Mouse (Mus musculus): ENCODE measurements around the gene Pus7l. TPM values are rescaled to one million over a fixed set of nuclear protein-coding genes. Genes with fewer than 3 reads are reported as not detected.
"Not testable (repeated sequence)": the region's sequence is repeated elsewhere in the genome, so short reads cannot be mapped to it uniquely, and the experiment has no call there.

Gene Pus7l
- polyA plus RNA-seq, 1 experiment from 2014 or later, result 3.2 TPM

GRCm38 (mm10) chr15:94517913-94518491 is 25.3 kb downstream of the Pus7l start:
- 66% methylated on average over 16 of the region's 16 CpGs for WGBS
- Histone ChIP-seq H3K36me3 (ENCODE audit: insufficient read depth, low read length) (no peaks in the 10 kb centered on the region), H3K4me2 (replicated peaks; ENCODE audit: low read depth, low read length) (no peak overlapping the region), H3K9me3 (ENCODE audit: low read length) (no peaks in the 10 kb centered on the region), H3K4me1 (ENCODE audit: insufficient read depth, low read depth, low read length) (no peaks in the 10 kb centered on the region), H3K9ac (replicated peaks; ENCODE audit: low read depth) (no peak overlapping the region), H3K4me3 (ENCODE audit: low read depth, low read length) (no peak overlapping the region), H3K27ac (ENCODE audit: low read length) (no peak overlapping the region), H3K27me3 (replicated peaks; ENCODE audit: insufficient read depth, low read length) (no peaks in the 10 kb centered on the region)
- ATAC-seq (no peak), DNase-seq (ENCODE audit: low spot score) (no peak)
- TF ChIP-seq EP300 (IDR thresholded peaks at IDR 0.05) (no peak), CTCF (IDR thresholded peaks at IDR 0.05) (no peak)

GRCm38 (mm10) chr15:94503451-94504215 is 39.7 kb downstream of the Pus7l start:
- 70% methylated on average over 12 of the region's 12 CpGs for WGBS
- no peak for TF ChIP-seq EP300 (IDR thresholded peaks at IDR 0.05)
- no peak for TF ChIP-seq CTCF (IDR thresholded peaks at IDR 0.05)
- H3K27ac ChIP-seq (ENCODE audit: low read length), result no peak overlapping the region
- no peak for DNase-seq (ENCODE audit: low spot score)
- no peaks in the 10 kb centered on the region for H3K36me3 ChIP-seq (ENCODE audit: insufficient read depth, low read length)
- no peaks in the 10 kb centered on the region for H3K4me1 ChIP-seq (ENCODE audit: insufficient read depth, low read depth, low read length)
- no peak overlapping the region for H3K4me3 ChIP-seq (ENCODE audit: low read depth, low read length)
- no peaks in the 10 kb centered on the region for H3K9me3 ChIP-seq (ENCODE audit: low read length)
- H3K4me2 ChIP-seq (replicated peaks; ENCODE audit: low read depth, low read length), result no peak overlapping the region
- H3K27me3 ChIP-seq (replicated peaks; ENCODE audit: insufficient read depth, low read length), result no peaks in the 10 kb centered on the region
- ATAC-seq, result no peak
- H3K9ac ChIP-seq (replicated peaks; ENCODE audit: low read depth), result no peak overlapping the region

- WGBS, result 52% methylated on average over 1 of the region's 1 CpGs
- Histone ChIP-seq H3K9ac (replicated peaks; ENCODE audit: low read depth) (no peak overlapping the region), H3K36me3 (ENCODE audit: insufficient read depth, low read length) (no peaks in the 10 kb centered on the region), H3K4me3 (ENCODE audit: low read depth, low read length) (no peak overlapping the region), H3K4me1 (ENCODE audit: insufficient read depth, low read depth, low read length) (no peaks in the 10 kb centered on the region), H3K9me3 (ENCODE audit: low read length) (no peaks in the 10 kb centered on the region), H3K4me2 (replicated peaks; ENCODE audit: low read depth, low read length) (no peak overlapping the region), H3K27ac (ENCODE audit: low read length) (no peak overlapping the region), H3K27me3 (replicated peaks; ENCODE audit: insufficient read depth, low read length) (no peaks in the 10 kb centered on the region)
- TF ChIP-seq CTCF (IDR thresholded peaks at IDR 0.05) (no peak), EP300 (IDR thresholded peaks at IDR 0.05) (no peak)
- ATAC-seq, result no peak
- DNase-seq (ENCODE audit: low spot score), result no peak
Observed at GRCm38 (mm10) chr15:94499260-94499659, 44.1 kb downstream of the Pus7l start.

GRCm38 (mm10) chr15:94495936-94496335 is 47.4 kb downstream of the Pus7l start:
- H3K4me3 ChIP-seq (ENCODE audit: low read depth, low read length), result no peak overlapping the region
- H3K27ac ChIP-seq (ENCODE audit: low read length), result no peak overlapping the region
- H3K9ac ChIP-seq (replicated peaks; ENCODE audit: low read depth), result no peak overlapping the region
- H3K27me3 ChIP-seq (replicated peaks; ENCODE audit: insufficient read depth, low read length), result no peaks in the 10 kb centered on the region
- no peaks in the 10 kb centered on the region for H3K4me1 ChIP-seq (ENCODE audit: insufficient read depth, low read depth, low read length)
- WGBS, result 70% methylated on average over 10 of the region's 10 CpGs
- no peaks in the 10 kb centered on the region for H3K36me3 ChIP-seq (ENCODE audit: insufficient read depth, low read length)
- H3K4me2 ChIP-seq (replicated peaks; ENCODE audit: low read depth, low read length), result no peak overlapping the region
- DNase-seq (ENCODE audit: low spot score), result no peak
- H3K9me3 ChIP-seq (ENCODE audit: low read length), result no peaks in the 10 kb centered on the region
- no peak for ATAC-seq
- TF ChIP-seq CTCF (IDR thresholded peaks at IDR 0.05) (no peak), EP300 (IDR thresholded peaks at IDR 0.05) (no peak)

GRCm38 (mm10) chr15:94494445-94494844 is 48.9 kb downstream of the Pus7l start:
- no peak overlapping the region for H3K27ac ChIP-seq (ENCODE audit: low read length)
- ATAC-seq (no peak), DNase-seq (ENCODE audit: low spot score) (no peak)
- H3K4me1 ChIP-seq (ENCODE audit: insufficient read depth, low read depth, low read length), result no peaks in the 10 kb centered on the region
- no peak overlapping the region for H3K4me2 ChIP-seq (replicated peaks; ENCODE audit: low read depth, low read length)
- TF ChIP-seq CTCF (IDR thresholded peaks at IDR 0.05) (no peak), EP300 (IDR thresholded peaks at IDR 0.05) (no peak)
- no peaks in the 10 kb centered on the region for H3K36me3 ChIP-seq (ENCODE audit: insufficient read depth, low read length)
- no peak overlapping the region for H3K9ac ChIP-seq (replicated peaks; ENCODE audit: low read depth)
- no peak overlapping the region for H3K4me3 ChIP-seq (ENCODE audit: low read depth, low read length)
- no peaks in the 10 kb centered on the region for H3K9me3 ChIP-seq (ENCODE audit: low read length)
- no peaks in the 10 kb centered on the region for H3K27me3 ChIP-seq (replicated peaks; ENCODE audit: insufficient read depth, low read length)
- 93% methylated on average over 1 of the region's 1 CpGs for WGBS

GRCm38 (mm10) chr15:94489433-94489832 is 53.9 kb downstream of the Pus7l start:
- no peaks in the 10 kb centered on the region for H3K4me1 ChIP-seq (ENCODE audit: insufficient read depth, low read depth, low read length)
- no peaks in the 10 kb centered on the region for H3K36me3 ChIP-seq (ENCODE audit: insufficient read depth, low read length)
- no peak overlapping the region for H3K4me2 ChIP-seq (replicated peaks; ENCODE audit: low read depth, low read length)
- TF ChIP-seq CTCF (IDR thresholded peaks at IDR 0.05) (no peak), EP300 (IDR thresholded peaks at IDR 0.05) (no peak)
- WGBS, result 72% methylated on average over 2 of the region's 2 CpGs
- DNase-seq (ENCODE audit: low spot score) (no peak), ATAC-seq (no peak)
- no peak overlapping the region for H3K4me3 ChIP-seq (ENCODE audit: low read depth, low read length)
- no peak overlapping the region for H3K27ac ChIP-seq (ENCODE audit: low read length)
- H3K9me3 ChIP-seq (ENCODE audit: low read length), result no peaks in the 10 kb centered on the region
- H3K9ac ChIP-seq (replicated peaks; ENCODE audit: low read depth), result no peak overlapping the region
- no peaks in the 10 kb centered on the region for H3K27me3 ChIP-seq (replicated peaks; ENCODE audit: insufficient read depth, low read length)

- H3K4me2 ChIP-seq (replicated peaks; ENCODE audit: low read depth, low read length); H3K9me3 ChIP-seq (ENCODE audit: low read length); H3K27me3 ChIP-seq (replicated peaks; ENCODE audit: insufficient read depth, low read length); H3K9ac ChIP-seq (replicated peaks; ENCODE audit: low read depth); H3K4me3 ChIP-seq (ENCODE audit: low read depth, low read length); H3K36me3 ChIP-seq (ENCODE audit: insufficient read depth, low read length); DNase-seq (ENCODE audit: low spot score); H3K27ac ChIP-seq (ENCODE audit: low read length); ATAC-seq; H3K4me1 ChIP-seq (ENCODE audit: insufficient read depth, low read depth, low read length): not testable (repeated sequence)
- WGBS, result 91% methylated on average over 2 of the region's 2 CpGs
Observed at GRCm38 (mm10) chr15:94488028-94488427, 55.3 kb downstream of the Pus7l start.
